Mouse (Mus musculus) limb, embryonic 15.5 days (tissue): Measurements from ENCODE around the gene Actb. TPM values are rescaled to one million over a fixed set of nuclear protein-coding genes. Genes with fewer than 3 reads are reported as not detected.
"Not testable (repeated sequence)": the region's sequence is repeated elsewhere in the genome, so short reads cannot be mapped to it uniquely, and the experiment has no call there.

Experiments used
- ATAC-seq: fragments of 200-750 bp; cut with Nextera tagmentation; 2 replicates; pipeline ENCODE4 v1.8.0; 2017; ENCODE audit warnings: low read depth, moderate TSS enrichment; ENCODE audit not compliant: insufficient number of reproducible peaks, low FRiP score, low TSS enrichment
- H3K27ac ChIP-seq: fragments of 300-500 bp; sonication (generic); 2 replicates; pipeline ENCODE4 v1.5.1; 2015; ENCODE audit warnings: moderate library complexity, mild to moderate bottlenecking, inconsistent platforms
- H3K27me3 ChIP-seq: fragments of 300-500 bp; sonication (generic); 2 replicates; pipeline ENCODE4 v1.6.1; 2015; ENCODE audit warnings: inconsistent platforms
- H3K36me3 ChIP-seq: fragments of 300-500 bp; sonication (generic); 2 replicates; pipeline ENCODE4 v1.6.1; 2015; ENCODE audit warnings: inconsistent platforms
- H3K4me1 ChIP-seq: fragments of 300-500 bp; sonication (generic); 2 replicates; pipeline ENCODE4 v1.6.1; 2015; ENCODE audit warnings: inconsistent platforms
- H3K4me2 ChIP-seq: fragments of 300-500 bp; sonication (generic); 2 replicates; pipeline ENCODE4 v1.6.1; 2015; ENCODE audit warnings: mild to moderate bottlenecking, inconsistent platforms
- H3K4me3 ChIP-seq: fragments of 300-500 bp; sonication (generic); 2 replicates; pipeline ENCODE4 v1.5.1; 2015; ENCODE audit warnings: mild to moderate bottlenecking, inconsistent platforms
- H3K9ac ChIP-seq: fragments of 300-500 bp; sonication (generic); 2 replicates; pipeline ENCODE4 v1.6.1; 2015; ENCODE audit warnings: inconsistent platforms
- H3K9me3 ChIP-seq: fragments of 300-500 bp; sonication (generic); 2 replicates; pipeline ENCODE4 v1.6.1; 2016; ENCODE audit warnings: inconsistent platforms
- WGBS: fragments of 180-500 bp; shearing (Covaris S2); methylation state at CpG from one replicate; pipeline ENCODE4 v1.1.7; 2015; 5-methylcytosine and 5-hydroxymethylcytosine counted together
- polyA plus RNA-seq: library from polyadenylated mRNA; unstranded; fragments of >200 nt; fragmentation: Nextera tagmentation; extraction: Ambion mirVana; gene quantifications from 2 replicates; pipeline ENCODE4 v1.2.1, GENCODE M21; 2015

Gene Actb
- polyA plus RNA-seq, 1 experiment from 2014 or later: 13,671 TPM

DNA sequence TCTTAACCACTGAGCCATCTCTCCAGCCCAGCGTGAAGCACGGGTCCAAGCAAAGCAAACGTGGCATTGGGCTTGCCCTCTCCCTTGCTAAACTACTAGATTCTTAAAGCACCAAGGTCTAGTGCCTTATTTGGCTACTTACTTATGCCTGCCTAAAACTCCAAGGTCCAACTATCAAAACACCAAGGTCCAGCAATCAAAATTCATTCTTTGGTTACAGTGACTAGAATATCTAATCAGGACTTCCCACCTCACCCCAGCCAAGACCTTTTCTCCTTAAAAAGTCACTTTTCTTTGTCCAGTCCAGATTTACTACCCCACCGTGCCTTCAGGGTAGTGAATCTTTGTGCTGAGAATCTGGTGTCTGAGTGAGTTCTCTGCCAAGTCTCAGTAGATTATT lies 8.2 kb downstream of the Actb start:
- Histone ChIP-seq H3K9ac (no peak overlapping the region), H3K27ac (no peak overlapping the region), H3K36me3 (peaks cover 44% of the 10 kb centered on the region), H3K4me3 (no peak overlapping the region), H3K9me3 (no peaks in the 10 kb centered on the region), H3K4me1 (peaks cover 29% of the 10 kb centered on the region), H3K27me3 (no peaks in the 10 kb centered on the region), H3K4me2 (no peak overlapping the region)
- no peak for ATAC-seq
- 85% methylated on average over 4 of the region's 4 CpGs for WGBS

DNA sequence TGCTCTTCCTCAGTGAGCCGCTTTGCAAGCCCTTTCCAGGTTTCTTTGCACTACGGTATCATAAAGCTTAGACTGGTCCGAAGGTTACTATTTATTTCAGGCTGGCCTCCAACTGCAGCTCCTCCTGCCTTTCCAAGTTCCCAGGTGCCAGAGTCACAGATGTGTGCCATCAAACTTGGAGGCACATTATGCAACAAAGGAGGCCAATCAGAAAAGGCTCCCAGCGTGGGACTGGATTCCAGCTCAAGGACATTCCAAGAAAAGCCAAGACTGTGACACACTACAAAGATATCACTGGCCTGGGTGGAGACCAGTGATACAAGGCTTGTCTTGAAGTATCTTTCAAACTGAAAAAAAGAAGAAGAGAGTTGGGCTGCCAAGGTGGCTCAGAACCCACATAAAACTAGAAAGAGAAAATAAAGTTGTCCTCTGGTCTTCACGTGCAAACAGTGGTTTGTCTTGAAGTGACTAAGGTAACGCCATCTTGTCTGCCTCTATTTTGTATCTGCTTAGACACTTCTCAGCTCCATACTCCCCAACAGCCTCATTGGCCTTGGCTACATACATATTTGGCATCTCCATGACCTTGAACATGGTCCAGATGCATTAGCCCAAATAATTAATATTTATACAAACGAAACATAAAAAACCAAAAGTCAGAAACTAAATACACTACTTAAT lies 8.8 kb downstream of the Actb start:
- Histone ChIP-seq H3K9ac (no peak overlapping the region), H3K36me3 (peaks cover 39% of the 10 kb centered on the region), H3K27me3 (no peaks in the 10 kb centered on the region), H3K4me3 (no peak overlapping the region), H3K4me2 (no peak overlapping the region), H3K27ac (no peak overlapping the region; the same call in 1 of the 2 replicates), H3K9me3 (no peaks in the 10 kb centered on the region), H3K4me1 (peaks cover 26% of the 10 kb centered on the region)
- WGBS: 89% methylated on average over 7 of the region's 7 CpGs
- ATAC-seq: no peak

DNA sequence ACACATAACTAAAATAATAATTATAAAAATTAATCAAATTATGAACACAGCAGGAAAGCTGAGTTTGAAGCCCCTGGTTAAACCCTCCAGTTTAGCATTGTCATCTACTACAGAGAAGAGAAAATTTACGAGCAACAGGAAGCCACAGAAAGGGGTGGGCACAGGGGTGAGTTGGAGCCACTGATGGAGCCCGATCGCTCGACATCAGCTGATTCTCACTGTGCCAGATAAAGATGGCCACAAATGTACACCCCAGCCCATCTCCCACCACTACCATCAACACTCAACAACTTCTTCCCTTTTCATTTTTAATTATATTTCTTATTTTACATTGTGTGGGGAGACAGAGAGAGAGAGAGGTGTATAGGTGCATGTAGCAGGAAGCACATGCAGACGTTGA lies 9.8 kb downstream of the Actb start:
- peaks cover 21% of the 10 kb centered on the region for H3K4me1 ChIP-seq
- H3K27me3 ChIP-seq: no peaks in the 10 kb centered on the region
- H3K27ac ChIP-seq: no peak overlapping the region
- H3K9ac ChIP-seq: no peak overlapping the region
- ATAC-seq: no peak
- WGBS: 82% methylated on average over 5 of the region's 5 CpGs
- H3K4me2 ChIP-seq: no peak overlapping the region
- no peaks in the 10 kb centered on the region for H3K9me3 ChIP-seq
- peaks cover 29% of the 10 kb centered on the region for H3K36me3 ChIP-seq
- no peak overlapping the region for H3K4me3 ChIP-seq

DNA sequence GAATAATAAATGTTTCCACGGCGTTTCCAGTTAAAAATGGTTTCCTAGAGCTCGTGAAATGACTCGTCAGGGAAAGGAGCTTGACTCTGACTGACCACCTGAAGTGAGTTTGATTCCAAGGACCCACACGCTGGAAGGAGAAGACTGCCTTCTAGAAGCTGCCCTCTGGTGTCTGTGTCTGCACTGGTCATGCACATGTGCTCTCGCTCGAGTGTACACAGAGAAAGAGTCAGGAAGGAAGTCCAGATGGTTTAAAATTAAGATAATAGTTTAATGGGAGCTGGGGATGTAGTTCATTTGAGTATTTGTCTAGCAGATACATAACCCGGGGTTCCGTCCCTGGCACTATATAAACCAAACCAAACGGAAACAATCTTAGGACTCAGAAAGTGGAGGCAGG lies 10.4 kb downstream of the Actb start:
- Histone ChIP-seq H3K36me3 (peaks cover 25% of the 10 kb centered on the region), H3K4me2 (no peak overlapping the region), H3K27ac (no peak overlapping the region), H3K9ac (no peak overlapping the region), H3K27me3 (no peaks in the 10 kb centered on the region), H3K9me3 (no peaks in the 10 kb centered on the region), H3K4me1 (peaks cover 21% of the 10 kb centered on the region), H3K4me3 (no peak overlapping the region)
- ATAC-seq: no peak
- 82% methylated on average over 10 of the region's 10 CpGs for WGBS

DNA sequence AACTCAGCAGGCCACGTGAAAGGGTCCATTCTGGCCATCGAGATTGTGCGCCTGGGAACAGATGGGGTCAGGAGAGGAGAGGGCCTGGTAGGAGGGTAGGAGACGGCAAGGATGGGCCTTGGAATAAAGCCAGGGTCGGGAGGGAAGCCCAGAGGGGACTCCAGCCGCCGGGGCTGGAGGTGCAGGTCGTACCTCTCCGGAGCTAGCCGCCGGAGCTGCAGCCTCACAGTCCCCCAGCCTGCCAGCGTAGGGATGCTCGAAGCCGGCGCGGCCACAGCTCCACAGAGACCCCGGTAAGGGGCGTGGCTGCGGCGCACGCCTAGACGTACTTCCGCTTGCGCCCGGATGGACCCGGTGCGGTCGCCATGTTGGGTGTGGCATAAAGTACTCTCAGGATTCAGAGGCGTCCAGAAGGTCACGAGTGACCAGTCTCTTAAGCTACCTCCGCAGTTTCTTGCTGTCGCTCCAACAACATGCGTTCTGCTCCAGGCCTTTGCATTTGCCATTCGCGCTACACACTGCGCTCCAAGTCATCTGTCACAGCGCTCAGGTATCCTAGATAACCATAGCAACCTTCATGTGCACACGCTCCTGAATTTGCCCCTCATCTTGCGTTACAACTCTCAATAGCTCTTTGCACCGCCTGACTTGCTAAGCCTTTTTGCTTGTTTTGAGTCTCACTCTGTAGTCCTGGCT lies 11.5 kb downstream of the Actb start, which contains the start of gene Fbxl18:
Gene Fbxl18, minus strand, starts transcription at position 504 of the 696 bp plus-strand sequence.
- H3K4me2 ChIP-seq: peak within 1 kb of the TSS; percentile 88
- H3K27me3 ChIP-seq: no peaks in the 10 kb centered on the region
- peak within 1 kb of the TSS; percentile 72 for H3K27ac ChIP-seq
- peaks cover 21% of the 10 kb centered on the region for H3K4me1 ChIP-seq
- no peaks in the 10 kb centered on the region for H3K9me3 ChIP-seq
- peak; percentile 87 for ATAC-seq
- under 1% methylated on average over 40 of the region's 40 CpGs for WGBS
- H3K9ac ChIP-seq: peak within 1 kb of the TSS; percentile 72
- peaks cover 16% of the 10 kb centered on the region for H3K36me3 ChIP-seq
- peak within 1 kb of the TSS; percentile 67 for H3K4me3 ChIP-seq

DNA sequence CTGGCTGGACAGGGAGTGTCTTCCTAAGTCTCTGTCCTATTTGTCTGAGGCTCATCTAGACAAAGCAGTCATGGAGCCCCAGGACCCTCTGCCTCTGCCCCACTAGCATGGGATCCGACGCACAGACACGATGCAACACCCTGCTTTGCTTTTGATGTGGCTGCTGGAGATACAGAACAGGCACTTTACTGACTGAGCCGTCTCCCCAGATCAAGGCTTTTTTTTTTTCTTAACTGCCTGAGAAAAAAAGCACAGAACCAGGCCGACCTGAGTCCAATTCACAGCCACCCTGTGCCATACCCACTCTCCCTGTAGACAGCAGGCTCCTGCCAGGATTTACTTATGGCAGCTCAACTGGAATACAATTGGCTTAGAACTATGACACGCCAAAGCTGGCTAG lies 15.2 kb downstream of the Actb start:
- no peak overlapping the region for H3K9ac ChIP-seq
- H3K36me3 ChIP-seq: peaks cover 14% of the 10 kb centered on the region
- WGBS: 52% methylated on average over 6 of the region's 6 CpGs
- no peaks in the 10 kb centered on the region for H3K9me3 ChIP-seq
- peaks cover 21% of the 10 kb centered on the region for H3K4me1 ChIP-seq
- no peak overlapping the region for H3K4me2 ChIP-seq
- H3K4me3 ChIP-seq: no peak overlapping the region
- H3K27me3 ChIP-seq: no peaks in the 10 kb centered on the region
- ATAC-seq: no peak
- no peak overlapping the region for H3K27ac ChIP-seq

DNA sequence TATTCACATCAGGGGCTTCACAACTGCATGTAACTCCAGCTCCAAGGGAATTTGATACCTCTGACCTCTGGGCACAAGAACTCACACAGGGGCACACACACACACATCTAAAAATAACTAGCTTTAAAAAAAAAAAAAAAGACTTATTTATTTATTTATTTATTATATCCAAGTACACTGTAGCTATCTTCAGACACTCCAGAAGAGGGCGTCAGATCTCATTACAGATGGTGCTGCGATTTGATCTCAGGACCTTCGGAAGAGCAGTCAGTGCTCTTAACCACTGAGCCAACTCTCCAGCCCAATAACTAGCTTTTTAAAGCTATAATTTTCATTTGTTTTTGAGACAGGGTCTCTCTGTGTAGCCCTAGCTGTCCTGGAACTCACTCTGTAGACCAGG lies 19.0 kb downstream of the Actb start:
- peaks cover 44% of the 10 kb centered on the region for H3K36me3 ChIP-seq
- not testable (repeated sequence) for H3K4me3 ChIP-seq, H3K9ac ChIP-seq, H3K9me3 ChIP-seq, H3K27me3 ChIP-seq, H3K4me2 ChIP-seq, H3K27ac ChIP-seq, H3K4me1 ChIP-seq, ATAC-seq
- WGBS: 89% methylated on average over 3 of the region's 3 CpGs

DNA sequence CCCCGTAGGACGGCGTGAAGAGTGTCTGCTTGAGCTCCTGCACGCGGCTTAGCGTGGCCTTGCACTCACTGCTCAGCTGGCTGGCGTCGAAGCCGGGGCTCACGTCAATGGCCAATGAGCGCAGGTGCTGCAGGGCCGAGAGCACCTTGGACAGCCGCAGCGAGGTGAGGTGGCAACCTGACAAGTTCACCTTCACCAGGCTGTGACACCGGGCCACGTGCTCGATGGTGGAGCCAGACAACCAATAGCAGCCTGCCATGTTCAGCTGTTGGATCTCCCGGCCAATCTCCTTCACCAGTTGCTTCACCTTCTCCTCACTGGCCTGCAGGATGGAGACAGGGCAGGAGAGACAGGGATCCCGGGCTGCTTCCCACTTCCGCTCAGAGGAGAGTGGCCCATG lies 19.8 kb downstream of the Actb start:
- Histone ChIP-seq H3K4me2 (no peak overlapping the region), H3K36me3 (peaks cover 48% of the 10 kb centered on the region), H3K4me1 (no peaks in the 10 kb centered on the region)

DNA sequence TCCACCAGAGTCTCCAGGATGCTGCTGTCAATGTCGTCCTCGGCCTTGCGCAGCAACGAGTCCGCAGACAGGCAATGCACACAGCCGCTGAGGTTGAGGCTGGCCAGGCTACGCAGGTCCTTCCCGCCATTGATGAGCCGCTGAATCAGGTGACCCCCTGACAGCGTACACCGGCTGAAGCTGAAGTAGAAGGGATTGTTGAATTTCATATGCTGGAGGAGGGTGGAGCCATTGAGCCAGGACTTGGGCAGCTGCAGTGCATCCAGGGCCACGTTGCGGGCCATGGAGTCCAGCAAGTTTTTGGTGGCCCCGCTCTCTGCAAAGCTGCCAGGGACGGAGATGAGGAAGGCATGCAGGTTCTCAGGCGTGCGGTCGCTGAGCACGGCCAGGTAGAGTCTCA lies 20.4 kb downstream of the Actb start:
- H3K4me1 ChIP-seq: peaks cover 1% of the 10 kb centered on the region; the same call in 1 of the 2 replicates
- 92% methylated on average over 19 of the region's 19 CpGs for WGBS
- H3K4me2 ChIP-seq: no peak overlapping the region
- no peak for ATAC-seq
- H3K4me3 ChIP-seq: no peak overlapping the region
- H3K27me3 ChIP-seq: no peaks in the 10 kb centered on the region
- no peak overlapping the region for H3K27ac ChIP-seq
- H3K36me3 ChIP-seq: peaks cover 50% of the 10 kb centered on the region
- H3K9ac ChIP-seq: no peak overlapping the region
- H3K9me3 ChIP-seq: no peaks in the 10 kb centered on the region

More for the DNA sequence above, 19.8 kb downstream of the Actb start:
- WGBS: 94% methylated on average over 20 of the region's 20 CpGs
- no peaks in the 10 kb centered on the region for H3K9me3 ChIP-seq
- H3K4me3 ChIP-seq: no peak overlapping the region
- no peak overlapping the region for H3K27ac ChIP-seq
- no peak for ATAC-seq
- H3K27me3 ChIP-seq: no peaks in the 10 kb centered on the region
- H3K9ac ChIP-seq: no peak overlapping the region

DNA sequence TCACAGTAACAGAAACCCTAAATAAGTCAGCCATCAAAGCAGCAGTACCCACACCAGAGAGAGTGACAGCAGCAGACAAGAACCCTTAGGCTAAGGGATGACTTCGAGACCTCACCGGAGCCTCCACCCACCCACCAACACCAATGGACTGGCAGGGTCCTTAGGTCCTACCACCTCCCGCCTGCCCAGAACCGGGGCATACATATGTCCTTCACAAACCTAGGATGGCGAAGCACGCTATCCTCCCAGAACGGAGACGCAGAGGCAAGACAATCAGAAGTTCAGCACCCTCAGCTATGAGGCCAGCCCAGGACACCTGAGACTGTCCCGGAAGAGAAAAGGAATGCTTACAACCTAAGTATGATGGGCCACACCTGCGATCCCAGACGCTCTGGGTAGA lies 24.1 kb downstream of the Actb start:
- no peak for ATAC-seq
- Histone ChIP-seq H3K4me3 (no peak overlapping the region), H3K27me3 (no peaks in the 10 kb centered on the region), H3K36me3 (peaks cover 51% of the 10 kb centered on the region), H3K9ac (0 out of 2 replicates have a peak overlapping the region, but pooled peaks have one; percentile 17), H3K4me1 (peaks cover 15% of the 10 kb centered on the region), H3K4me2 (no peak overlapping the region), H3K9me3 (no peaks in the 10 kb centered on the region), H3K27ac (no peak overlapping the region)
- 90% methylated on average over 11 of the region's 11 CpGs for WGBS

DNA sequence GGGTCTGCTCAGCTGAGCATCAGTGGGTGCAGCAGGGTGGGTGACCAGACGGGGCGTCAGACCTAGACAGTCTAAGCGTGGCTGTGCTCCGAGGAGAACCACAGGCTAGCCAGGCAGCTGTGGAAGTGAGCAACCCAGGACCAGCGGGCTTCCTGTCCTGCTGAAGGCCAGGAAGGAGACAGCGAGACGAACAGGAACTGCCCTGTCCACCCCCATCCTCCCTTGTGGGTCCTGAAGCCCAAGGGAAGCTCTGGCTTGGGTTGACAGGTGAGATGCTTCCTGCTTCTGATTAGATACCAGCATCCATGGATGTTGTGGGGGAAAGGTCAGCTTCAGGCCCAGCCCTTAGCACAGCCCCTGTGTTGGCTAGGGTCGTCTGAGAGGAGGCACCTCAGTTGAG lies 24.6 kb downstream of the Actb start:
- no peak overlapping the region for H3K9ac ChIP-seq
- WGBS: 75% methylated on average over 8 of the region's 8 CpGs

DNA sequence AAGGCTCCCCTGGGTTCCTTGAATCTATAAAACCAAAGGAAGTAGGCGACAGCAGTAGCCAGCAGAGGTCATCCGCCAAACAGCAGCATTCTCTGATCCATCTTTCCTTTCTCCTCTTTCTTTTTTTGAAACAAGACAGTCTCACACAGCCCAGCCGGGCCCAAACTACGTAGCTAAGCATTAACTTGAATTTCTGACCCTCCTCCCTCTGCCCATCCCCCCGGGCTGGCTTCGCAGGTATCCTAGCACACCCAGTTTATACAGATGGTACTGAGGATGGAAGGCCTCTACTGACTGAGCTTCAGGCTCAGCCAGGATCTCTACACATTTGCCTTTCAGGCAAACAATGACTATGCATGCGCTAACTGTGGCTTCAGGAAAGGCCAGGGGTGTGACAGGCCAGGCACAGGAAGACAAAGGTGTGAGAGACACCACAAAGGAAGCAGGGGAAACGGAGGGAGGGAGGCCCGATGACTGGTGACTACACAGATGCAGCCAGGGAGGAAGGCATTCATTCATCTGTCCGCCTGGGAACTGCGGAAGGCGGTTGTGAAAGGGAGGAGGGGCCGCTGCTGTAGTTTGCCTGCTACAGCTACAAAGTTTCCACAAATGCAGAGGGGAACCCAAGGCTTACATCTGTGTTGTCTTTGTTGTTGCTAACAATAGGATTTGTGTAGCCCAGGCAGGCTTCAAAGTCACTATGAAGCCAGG lies 25.6 kb downstream of the Actb start:
- H3K9me3 ChIP-seq: no peaks in the 10 kb centered on the region
- WGBS: 55% methylated on average over 13 of the region's 13 CpGs
- no peak overlapping the region for H3K4me2 ChIP-seq
- no peaks in the 10 kb centered on the region for H3K27me3 ChIP-seq
- H3K9ac ChIP-seq: 0 out of 2 replicates have a peak overlapping the region, but pooled peaks have one; percentile 8
- peak overlapping the region; percentile 54; the same call in 1 of the 2 replicates for H3K27ac ChIP-seq
- ATAC-seq: no peak
- H3K36me3 ChIP-seq: peaks cover 48% of the 10 kb centered on the region
- no peak overlapping the region for H3K4me3 ChIP-seq
- H3K4me1 ChIP-seq: peaks cover 26% of the 10 kb centered on the region

More for the DNA sequence above, 24.6 kb downstream of the Actb start:
- Histone ChIP-seq H3K9me3 (no peaks in the 10 kb centered on the region), H3K4me3 (no peak overlapping the region), H3K4me2 (no peak overlapping the region), H3K36me3 (peaks cover 49% of the 10 kb centered on the region), H3K27ac (0 out of 2 replicates have a peak overlapping the region, but pooled peaks have one; percentile 54), H3K4me1 (peaks cover 21% of the 10 kb centered on the region), H3K27me3 (no peaks in the 10 kb centered on the region)
- ATAC-seq: no peak
